Mouse (Mus musculus): ENCODE data around the gene Cmtm8. TPM values are rescaled to one million over a fixed set of nuclear protein-coding genes. Genes with fewer than 3 reads are reported as not detected.
A peak's percentile ranks its signal among the peaks of the same experiment; 100 is the strongest.

The Cmtm8 gene
- polyA plus RNA-seq, 1 experiment: 30.5 TPM

- Histone ChIP-seq H3K27me3 (replicated peaks; ENCODE audit: control insufficient read depth, insufficient read depth, low read length) (no peaks in the 10 kb centered on the region), H3K4me1 (ENCODE audit: control insufficient read depth, insufficient read depth, low read length) (no peaks in the 10 kb centered on the region), H3K4me3 (ENCODE audit: insufficient read depth, low read depth, low read length) (no peak overlapping the region), H3K27ac (ENCODE audit: insufficient read depth, low read depth, low read length) (no peak overlapping the region; the same call in 1 of the 2 replicates), H3K36me3 (ENCODE audit: control insufficient read depth, insufficient read depth, low read length) (no peaks in the 10 kb centered on the region)
- TF ChIP-seq POLR2A (IDR thresholded peaks at IDR 0.05; ENCODE audit: low read depth, low read length): no peak
- no peak for TF ChIP-seq CTCF (conservative IDR thresholded peaks at IDR 0.05; ENCODE audit: insufficient read depth, insufficient read length, low read depth, low read length)
- WGBS: 89% methylated on average over 7 of the region's 7 CpGs
- no peak for DNase-seq
Measured at GRCm38 (mm10) chr9:114842269-114842668, 1.7 kb downstream of the Cmtm8 start.

- Histone ChIP-seq H3K27ac (ENCODE audit: insufficient read depth, low read depth, low read length) (no peak overlapping the region), H3K36me3 (ENCODE audit: control insufficient read depth, insufficient read depth, low read length) (no peaks in the 10 kb centered on the region), H3K27me3 (replicated peaks; ENCODE audit: control insufficient read depth, insufficient read depth, low read length) (no peaks in the 10 kb centered on the region), H3K4me3 (ENCODE audit: insufficient read depth, low read depth, low read length) (no peak overlapping the region), H3K4me1 (ENCODE audit: control insufficient read depth, insufficient read depth, low read length) (no peaks in the 10 kb centered on the region)
- TF ChIP-seq CTCF (conservative IDR thresholded peaks at IDR 0.05; ENCODE audit: insufficient read depth, insufficient read length, low read depth, low read length) (no peak), POLR2A (IDR thresholded peaks at IDR 0.05; ENCODE audit: low read depth, low read length) (no peak)
- WGBS: 78% methylated on average over 5 of the region's 5 CpGs
- no peak for DNase-seq
Measured at GRCm38 (mm10) chr9:114838870-114839269, 5.1 kb downstream of the Cmtm8 start.

GRCm38 (mm10) chr9:114831527-114831926, 12.4 kb downstream of the Cmtm8 start:
- 50% methylated on average over 6 of the region's 6 CpGs for WGBS
- no peak for DNase-seq

GRCm38 (mm10) chr9:114830351-114830750, 13.6 kb downstream of the Cmtm8 start:
- Histone ChIP-seq H3K4me3 (ENCODE audit: insufficient read depth, low read depth, low read length) (no peak overlapping the region), H3K27me3 (replicated peaks; ENCODE audit: control insufficient read depth, insufficient read depth, low read length) (no peaks in the 10 kb centered on the region), H3K4me1 (ENCODE audit: control insufficient read depth, insufficient read depth, low read length) (peaks cover 3% of the 10 kb centered on the region; the same call in 1 of the 2 replicates), H3K36me3 (ENCODE audit: control insufficient read depth, insufficient read depth, low read length) (no peaks in the 10 kb centered on the region), H3K27ac (ENCODE audit: insufficient read depth, low read depth, low read length) (no peak overlapping the region)
- no peak for TF ChIP-seq POLR2A (IDR thresholded peaks at IDR 0.05; ENCODE audit: low read depth, low read length)
- TF ChIP-seq CTCF (conservative IDR thresholded peaks at IDR 0.05; ENCODE audit: insufficient read depth, insufficient read length, low read depth, low read length): no peak
- WGBS: 41% methylated on average over 7 of the region's 7 CpGs
- no peak for DNase-seq

More at GRCm38 (mm10) chr9:114831527-114831926, 12.4 kb downstream of the Cmtm8 start:
- H3K4me3 ChIP-seq (ENCODE audit: insufficient read depth, low read depth, low read length): no peak overlapping the region
- no peaks in the 10 kb centered on the region for H3K36me3 ChIP-seq (ENCODE audit: control insufficient read depth, insufficient read depth, low read length)
- H3K4me1 ChIP-seq (ENCODE audit: control insufficient read depth, insufficient read depth, low read length): peaks cover 3% of the 10 kb centered on the region; the same call in 1 of the 2 replicates
- H3K27ac ChIP-seq (ENCODE audit: insufficient read depth, low read depth, low read length): no peak overlapping the region
- TF ChIP-seq POLR2A (IDR thresholded peaks at IDR 0.05; ENCODE audit: low read depth, low read length) (no peak), CTCF (conservative IDR thresholded peaks at IDR 0.05; ENCODE audit: insufficient read depth, insufficient read length, low read depth, low read length) (no peak)
- no peaks in the 10 kb centered on the region for H3K27me3 ChIP-seq (replicated peaks; ENCODE audit: control insufficient read depth, insufficient read depth, low read length)

- 75% methylated on average over 8 of the region's 8 CpGs for WGBS
- no peak overlapping the region for H3K27ac ChIP-seq (ENCODE audit: insufficient read depth, low read depth, low read length)
- peaks cover 3% of the 10 kb centered on the region; the same call in 1 of the 2 replicates for H3K4me1 ChIP-seq (ENCODE audit: control insufficient read depth, insufficient read depth, low read length)
- no peak overlapping the region for H3K4me3 ChIP-seq (ENCODE audit: insufficient read depth, low read depth, low read length)
- no peaks in the 10 kb centered on the region for H3K36me3 ChIP-seq (ENCODE audit: control insufficient read depth, insufficient read depth, low read length)
- DNase-seq: no peak
- no peaks in the 10 kb centered on the region for H3K27me3 ChIP-seq (replicated peaks; ENCODE audit: control insufficient read depth, insufficient read depth, low read length)
- no peak for TF ChIP-seq CTCF (conservative IDR thresholded peaks at IDR 0.05; ENCODE audit: insufficient read depth, insufficient read length, low read depth, low read length)
- TF ChIP-seq POLR2A (IDR thresholded peaks at IDR 0.05; ENCODE audit: low read depth, low read length): no peak
Measured at GRCm38 (mm10) chr9:114829669-114830068, 14.3 kb downstream of the Cmtm8 start.

GRCm38 (mm10) chr9:114828377-114828776, 15.6 kb downstream of the Cmtm8 start:
- 97% methylated on average over 6 of the region's 6 CpGs for WGBS
- no peak for DNase-seq
- no peak for TF ChIP-seq POLR2A (IDR thresholded peaks at IDR 0.05; ENCODE audit: low read depth, low read length)
- TF ChIP-seq CTCF (conservative IDR thresholded peaks at IDR 0.05; ENCODE audit: insufficient read depth, insufficient read length, low read depth, low read length): peak; percentile 46
- H3K36me3 ChIP-seq (ENCODE audit: control insufficient read depth, insufficient read depth, low read length): no peaks in the 10 kb centered on the region
- H3K4me3 ChIP-seq (ENCODE audit: insufficient read depth, low read depth, low read length): no peak overlapping the region
- peak overlapping the region; percentile 73 for H3K27ac ChIP-seq (ENCODE audit: insufficient read depth, low read depth, low read length)
- H3K4me1 ChIP-seq (ENCODE audit: control insufficient read depth, insufficient read depth, low read length): peaks cover 3% of the 10 kb centered on the region; the same call in 1 of the 2 replicates
- no peaks in the 10 kb centered on the region for H3K27me3 ChIP-seq (replicated peaks; ENCODE audit: control insufficient read depth, insufficient read depth, low read length)

- Histone ChIP-seq H3K36me3 (ENCODE audit: control insufficient read depth, insufficient read depth, low read length) (no peaks in the 10 kb centered on the region), H3K4me1 (ENCODE audit: control insufficient read depth, insufficient read depth, low read length) (peaks cover 3% of the 10 kb centered on the region; the same call in 1 of the 2 replicates), H3K4me3 (ENCODE audit: insufficient read depth, low read depth, low read length) (no peak overlapping the region), H3K27me3 (replicated peaks; ENCODE audit: control insufficient read depth, insufficient read depth, low read length) (no peaks in the 10 kb centered on the region), H3K27ac (ENCODE audit: insufficient read depth, low read depth, low read length) (peak overlapping the region; percentile 86)
- WGBS: 53% methylated on average over 1 of the region's 1 CpGs
- no peak for DNase-seq
- TF ChIP-seq CTCF (conservative IDR thresholded peaks at IDR 0.05; ENCODE audit: insufficient read depth, insufficient read length, low read depth, low read length): no peak
- no peak for TF ChIP-seq POLR2A (IDR thresholded peaks at IDR 0.05; ENCODE audit: low read depth, low read length)
Measured at GRCm38 (mm10) chr9:114827242-114827852, 16.6 kb downstream of the Cmtm8 start.

Measured in kidney, adult 2 months (tissue).